Mouse (Mus musculus) thymus, postnatal 25 days (tissue): ENCODE data around the gene Mthfd1.
"Not testable (repeated sequence)": the region's sequence is repeated elsewhere in the genome, so short reads cannot be mapped to it uniquely, and the experiment has no call there.

Source experiments
- DNase-seq: peaks from one replicate; pipeline ENCODE4 v3.0.0; 2022

Mthfd1 gene

GRCm38 (mm10) chr12:76254725-76255498 lies at the start of gene Mthfd1:
Mthfd1 (plus strand) TSS chr12:76255298.
- peak; percentile 92 for DNase-seq

GRCm38 (mm10) chr12:76209429-76209974 lies 45.6 kb upstream of the Mthfd1 start:
- no peak for DNase-seq

- DNase-seq = no peak
These were observed 40.0 kb upstream of the Mthfd1 start for GRCm38 (mm10) chr12:76215121-76215520.

GRCm38 (mm10) chr12:76216716-76217115 lies 38.4 kb upstream of the Mthfd1 start:
- DNase-seq = no peak

GRCm38 (mm10) chr12:76222104-76222503 lies 33.0 kb upstream of the Mthfd1 start:
- not testable (repeated sequence) for DNase-seq

GRCm38 (mm10) chr12:76230644-76231043 lies 24.5 kb upstream of the Mthfd1 start:
- no peak for DNase-seq

- DNase-seq = no peak
These were observed 19.8 kb upstream of the Mthfd1 start for GRCm38 (mm10) chr12:76235253-76235652.

GRCm38 (mm10) chr12:76239145-76239838 lies 15.8 kb upstream of the Mthfd1 start:
- DNase-seq = no peak

GRCm38 (mm10) chr12:76239839-76240571 lies 15.1 kb upstream of the Mthfd1 start:
- no peak for DNase-seq

- DNase-seq = no peak
These were observed 14.4 kb upstream of the Mthfd1 start for GRCm38 (mm10) chr12:76240670-76241069.

GRCm38 (mm10) chr12:76241084-76241483 lies 14.0 kb upstream of the Mthfd1 start:
- no peak for DNase-seq

GRCm38 (mm10) chr12:76241833-76242232 lies 13.3 kb upstream of the Mthfd1 start:
- DNase-seq = no peak

- DNase-seq = no peak
These were observed 10.1 kb upstream of the Mthfd1 start for GRCm38 (mm10) chr12:76244981-76245380.

GRCm38 (mm10) chr12:76246646-76247045 lies 8.5 kb upstream of the Mthfd1 start, which contains the start of gene Tex21:
Tex21 (minus strand) TSS chr12:76246746.
- no peak for DNase-seq

- no peak for DNase-seq
These were observed 2.0 kb upstream of the Mthfd1 start for GRCm38 (mm10) chr12:76253090-76253489.

- DNase-seq = no peak
These were observed 1.5 kb upstream of the Mthfd1 start for GRCm38 (mm10) chr12:76253591-76253990.

- DNase-seq = no peak
These were observed 1.1 kb upstream of the Mthfd1 start for GRCm38 (mm10) chr12:76253991-76254390.

- DNase-seq = no peak
These were observed 389 bp downstream of the Mthfd1 start for GRCm38 (mm10) chr12:76255499-76255875.

GRCm38 (mm10) chr12:76256114-76256843 lies 1.2 kb downstream of the Mthfd1 start:
- peak; percentile 35 for DNase-seq

GRCm38 (mm10) chr12:76260673-76261072 lies 5.6 kb downstream of the Mthfd1 start:
- no peak for DNase-seq

- no peak for DNase-seq
These were observed 6.5 kb downstream of the Mthfd1 start for GRCm38 (mm10) chr12:76261556-76261955.

GRCm38 (mm10) chr12:76262918-76263317 lies 7.8 kb downstream of the Mthfd1 start:
- DNase-seq = no peak

GRCm38 (mm10) chr12:76263876-76264275 lies 8.8 kb downstream of the Mthfd1 start:
- DNase-seq = no peak
